Mouse (Mus musculus) ES-Bruce4 (cell line): ENCODE measurements around the gene Cavin1. TPM values are rescaled to one million over a fixed set of nuclear protein-coding genes. Genes with fewer than 3 reads are reported as not detected.

Experiments used
- H3K27ac ChIP-seq: 2 replicates; pipeline ENCODE4 v1.5.1; 2012; ENCODE audit warnings: low read length, inconsistent platforms; ENCODE audit not compliant: insufficient read depth
- H3K27me3 ChIP-seq: 2 replicates; pipeline ENCODE4 v1.6.1; 2012; ENCODE audit warnings: mild to moderate bottlenecking, low read length, inconsistent platforms; ENCODE audit not compliant: control insufficient read depth, poor library complexity, insufficient read depth, severe bottlenecking
- H3K36me3 ChIP-seq: 2 replicates; pipeline ENCODE4 v1.6.1; 2012; ENCODE audit warnings: inconsistent platforms, mild to moderate bottlenecking, low read length, moderate library complexity; ENCODE audit not compliant: control insufficient read depth, poor library complexity, insufficient read depth, severe bottlenecking
- H3K4me1 ChIP-seq: one replicate; pipeline ENCODE4 v1.8.1; 2011; ENCODE audit warnings: low read length; ENCODE audit not compliant: control insufficient read depth, insufficient read depth
- H3K4me3 ChIP-seq: 2 replicates; pipeline ENCODE4 v1.5.1; 2011; ENCODE audit warnings: low read depth, mild to moderate bottlenecking, low read length
- H3K9ac ChIP-seq: 2 replicates; pipeline ENCODE4 v1.6.1; 2012; ENCODE audit warnings: low read depth, mild to moderate bottlenecking, inconsistent platforms; ENCODE audit not compliant: poor library complexity, severe bottlenecking
- H3K9me3 ChIP-seq: replicated peaks from 2 replicates; pipeline ENCODE4 v1.6.1; 2012; ENCODE audit warnings: mild to moderate bottlenecking, low read length, inconsistent platforms; ENCODE audit not compliant: control insufficient read depth, poor library complexity, insufficient read depth, severe bottlenecking
- CTCF ChIP-seq: IDR thresholded peaks from one replicate; pipeline ENCODE4 v1.8.1; 2011; ENCODE audit warnings: low read depth, low read length
- EP300 ChIP-seq: IDR thresholded peaks from 2 replicates; pipeline ENCODE4 v1.6.1; 2011; ENCODE audit warnings: low read depth, low read length; ENCODE audit not compliant: insufficient read depth
- POLR2A ChIP-seq: IDR thresholded peaks from one replicate; pipeline ENCODE4 v1.8.1; 2011; ENCODE audit warnings: low read length; ENCODE audit not compliant: insufficient read depth
- polyA plus RNA-seq: library from polyadenylated mRNA; stranded (reverse); fragments of >200 nt; gene quantifications from 2 replicates; pipeline ENCODE4 v1.2.4, GENCODE M21; 2011; ENCODE audit warnings: low read depth; ENCODE audit not compliant: missing spikeins, insufficient read depth, insufficient read length

Cavin1 gene
- polyA plus RNA-seq, 1 experiment, result 78.5 TPM

GRCm38 (mm10) chr11:100935373-100936355, 35.0 kb downstream of the Cavin1 start:
- Histone ChIP-seq H3K36me3 (peaks cover 4% of the 10 kb centered on the region; the same call in 1 of the 2 replicates), H3K4me1 (peaks cover 4% of the 10 kb centered on the region), H3K27ac (no peak overlapping the region), H3K4me3 (no peak overlapping the region), H3K9ac (no peak overlapping the region), H3K27me3 (no peaks in the 10 kb centered on the region), H3K9me3 (no peaks in the 10 kb centered on the region)
- TF ChIP-seq POLR2A, result no peak
- TF ChIP-seq CTCF, result no peak
- TF ChIP-seq EP300, result no peak

- TF ChIP-seq POLR2A (no peak), EP300 (no peak), CTCF (no peak)
- H3K36me3 ChIP-seq, result peaks cover 4% of the 10 kb centered on the region; the same call in 1 of the 2 replicates
- no peak overlapping the region for H3K4me3 ChIP-seq
- H3K27me3 ChIP-seq, result no peaks in the 10 kb centered on the region
- H3K27ac ChIP-seq, result no peak overlapping the region
- H3K9ac ChIP-seq, result no peak overlapping the region
- H3K9me3 ChIP-seq, result no peaks in the 10 kb centered on the region
- peaks cover 2% of the 10 kb centered on the region for H3K4me1 ChIP-seq
These were observed 39.3 kb downstream of the Cavin1 start for GRCm38 (mm10) chr11:100931254-100931921.

GRCm38 (mm10) chr11:100930611-100931010, 40.1 kb downstream of the Cavin1 start:
- Histone ChIP-seq H3K4me3 (no peak overlapping the region), H3K4me1 (no peaks in the 10 kb centered on the region), H3K9ac (no peak overlapping the region), H3K27ac (no peak overlapping the region), H3K27me3 (no peaks in the 10 kb centered on the region), H3K9me3 (no peaks in the 10 kb centered on the region), H3K36me3 (peaks cover 4% of the 10 kb centered on the region; the same call in 1 of the 2 replicates)
- no peak for TF ChIP-seq POLR2A
- no peak for TF ChIP-seq EP300
- no peak for TF ChIP-seq CTCF

GRCm38 (mm10) chr11:100927386-100927785, 43.3 kb downstream of the Cavin1 start:
- Histone ChIP-seq H3K9ac (no peak overlapping the region), H3K27ac (no peak overlapping the region), H3K4me1 (no peaks in the 10 kb centered on the region), H3K27me3 (no peaks in the 10 kb centered on the region), H3K36me3 (0 out of 2 replicates have a peak, but pooled peaks cover 2% of the 10 kb centered on the region), H3K9me3 (no peaks in the 10 kb centered on the region), H3K4me3 (no peak overlapping the region)
- no peak for TF ChIP-seq POLR2A
- no peak for TF ChIP-seq EP300
- TF ChIP-seq CTCF, result no peak

GRCm38 (mm10) chr11:100924386-100924919, 46.2 kb downstream of the Cavin1 start:
- no peaks in the 10 kb centered on the region for H3K27me3 ChIP-seq
- no peak overlapping the region for H3K27ac ChIP-seq
- H3K9ac ChIP-seq, result no peak overlapping the region
- no peaks in the 10 kb centered on the region for H3K36me3 ChIP-seq
- TF ChIP-seq CTCF, result no peak
- TF ChIP-seq POLR2A, result no peak
- no peak for TF ChIP-seq EP300
- H3K9me3 ChIP-seq, result no peaks in the 10 kb centered on the region
- no peaks in the 10 kb centered on the region for H3K4me1 ChIP-seq
- no peak overlapping the region for H3K4me3 ChIP-seq
